Mouse (Mus musculus) cerebellum, adult 18-20 months (tissue): ENCODE results near the gene Urm1.

Source experiments
- DNase-seq, 2 experiments: peaks; one replicate each; pipeline ENCODE4 v3.0.0; 2021

Urm1 gene

GRCm38 (mm10) chr2:29831106-29831505, 11.2 kb downstream of the Urm1 start:
- DNase-seq: no peak

GRCm38 (mm10) chr2:29833796-29834195, 13.9 kb downstream of the Urm1 start:
- DNase-seq: no peak

DNA sequence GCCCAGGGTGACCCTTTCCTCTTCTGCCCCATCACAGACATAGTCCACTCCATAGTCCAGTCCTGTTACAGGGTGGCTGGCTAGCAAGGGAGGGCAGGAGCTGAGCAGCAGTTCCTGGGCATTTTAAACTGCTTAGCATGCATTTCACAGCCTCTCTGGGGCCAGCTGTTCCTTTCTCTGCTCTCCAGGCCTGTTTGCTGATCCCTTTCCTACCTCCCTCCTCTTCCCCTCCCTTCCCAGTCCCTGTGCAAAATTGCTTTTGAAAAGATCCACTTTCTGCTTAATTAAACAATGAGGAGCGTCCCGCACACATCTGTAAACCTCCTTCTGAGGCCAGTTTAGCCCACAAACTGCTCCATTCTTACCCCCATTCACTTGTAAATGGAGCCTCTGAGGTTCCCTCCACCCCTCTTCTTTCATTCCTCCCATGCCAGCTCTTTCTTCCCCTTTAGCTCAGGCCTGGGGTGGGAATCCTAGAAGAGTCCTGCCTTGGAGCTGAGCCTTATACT, 15.6 kb downstream of the Urm1 start:
- DNase-seq: no peak

GRCm38 (mm10) chr2:29839460-29839859, 19.6 kb downstream of the Urm1 start:
- no peak for DNase-seq

DNA sequence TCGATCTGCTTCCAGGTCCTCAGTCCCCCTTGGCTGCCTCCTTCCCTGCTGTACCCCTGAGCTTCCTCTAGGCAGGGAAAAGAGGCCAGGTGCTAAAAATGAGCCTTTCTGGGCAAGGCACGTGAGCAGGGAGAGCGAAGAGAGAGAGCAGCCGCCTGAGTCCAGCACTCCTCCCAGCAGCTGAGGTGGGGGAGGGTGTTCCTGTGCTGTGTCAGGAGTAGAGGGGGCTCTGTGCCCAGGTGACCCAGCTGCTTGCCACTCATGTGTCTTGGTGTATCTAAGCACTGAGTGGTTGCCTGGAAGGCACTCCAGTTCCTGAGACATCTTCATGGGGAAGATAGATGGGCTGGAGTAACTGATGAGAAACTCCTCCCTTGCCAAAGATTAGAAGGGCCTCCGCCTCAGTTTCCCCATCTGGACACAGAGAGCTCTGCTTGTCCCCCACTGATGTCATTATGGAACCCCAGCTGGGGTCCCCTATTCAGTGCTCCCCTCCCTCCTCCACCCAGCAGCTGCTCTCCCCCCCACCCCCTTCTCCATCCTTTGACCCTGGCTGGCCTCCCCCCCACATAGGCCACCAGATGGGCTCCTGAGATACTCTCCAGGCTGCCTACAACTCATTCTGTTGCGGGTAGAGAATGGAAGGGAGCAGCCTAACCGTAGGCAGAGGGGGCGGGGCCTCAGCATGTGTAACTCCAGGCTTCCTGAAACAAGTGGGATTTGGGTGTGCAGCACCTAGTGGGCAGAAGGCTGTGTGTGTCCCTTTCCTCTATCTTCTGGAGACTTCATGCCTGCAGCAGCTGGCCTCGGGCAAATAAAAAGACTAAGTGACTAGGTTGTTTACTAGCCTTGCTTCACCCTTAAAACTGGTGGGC, 23.6 kb downstream of the Urm1 start:
- no peak for DNase-seq

GRCm38 (mm10) chr2:29844115-29844514, 24.2 kb downstream of the Urm1 start:
- DNase-seq: no peak

GRCm38 (mm10) chr2:29844661-29845060, 24.8 kb downstream of the Urm1 start:
- no peak for DNase-seq

DNA sequence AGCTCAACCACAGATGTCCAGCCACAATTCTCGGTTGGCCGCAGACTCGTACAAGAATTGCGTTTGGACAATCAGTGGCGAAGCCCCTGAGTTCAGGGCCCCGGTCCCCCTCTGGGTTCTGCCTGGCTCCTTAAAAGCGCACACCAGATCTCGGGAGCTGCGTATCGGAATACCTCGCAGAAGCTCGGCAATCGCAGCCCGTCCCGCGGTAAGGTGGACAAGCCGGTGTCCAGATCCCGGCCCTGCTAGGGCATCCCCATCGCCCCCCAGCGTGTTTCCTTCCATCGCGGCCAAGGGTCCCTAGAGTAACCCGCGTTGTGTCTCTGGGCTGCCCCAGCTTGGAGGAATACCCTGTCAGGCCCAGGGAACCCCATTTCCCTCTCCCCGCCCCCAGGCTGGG, 25.8 kb downstream of the Urm1 start:
- DNase-seq: no peak

DNA sequence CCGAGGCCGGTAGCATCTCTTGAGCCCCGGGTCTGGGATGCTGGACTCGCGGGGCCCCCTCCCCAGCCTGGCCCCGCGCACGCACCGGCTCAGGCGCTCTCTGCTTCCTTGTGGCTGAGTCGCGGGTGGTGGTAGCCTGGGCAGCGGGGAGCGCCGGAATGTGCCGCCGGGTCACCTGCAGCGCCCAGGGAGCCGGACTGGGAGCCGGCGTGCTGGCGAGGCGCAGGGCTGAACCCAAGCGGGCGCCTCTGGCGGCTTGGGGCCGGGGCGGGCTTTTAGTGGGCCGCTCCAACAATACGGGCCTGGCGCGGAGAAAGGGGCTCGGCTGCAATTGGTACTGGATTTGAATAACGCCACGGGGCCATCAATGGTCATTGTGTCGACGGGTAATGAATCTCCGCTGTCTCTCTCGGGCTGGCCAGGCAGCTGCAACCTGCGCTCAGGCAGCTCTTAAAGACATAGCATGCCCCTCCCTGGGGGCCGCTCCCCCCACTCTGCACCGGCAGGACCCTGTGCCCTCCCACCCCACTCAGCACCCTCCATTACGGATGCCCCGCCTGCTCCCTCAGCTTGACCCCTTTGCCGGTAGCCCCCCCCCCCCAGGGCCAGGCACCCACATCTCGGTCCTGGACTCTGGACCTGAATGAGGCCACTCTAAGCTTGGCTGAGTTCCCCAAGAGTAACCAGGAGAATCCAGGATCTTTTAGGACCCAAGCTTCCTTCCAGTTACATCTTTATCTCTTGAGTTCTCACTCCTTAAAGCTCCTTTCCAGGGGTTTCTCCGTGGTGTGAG, 26.4 kb downstream of the Urm1 start:
- peak in 1 of 2 experiments; percentile 25 for DNase-seq

- no peak for DNase-seq
Observed at GRCm38 (mm10) chr2:29846911-29847310, 27.0 kb downstream of the Urm1 start.

DNA sequence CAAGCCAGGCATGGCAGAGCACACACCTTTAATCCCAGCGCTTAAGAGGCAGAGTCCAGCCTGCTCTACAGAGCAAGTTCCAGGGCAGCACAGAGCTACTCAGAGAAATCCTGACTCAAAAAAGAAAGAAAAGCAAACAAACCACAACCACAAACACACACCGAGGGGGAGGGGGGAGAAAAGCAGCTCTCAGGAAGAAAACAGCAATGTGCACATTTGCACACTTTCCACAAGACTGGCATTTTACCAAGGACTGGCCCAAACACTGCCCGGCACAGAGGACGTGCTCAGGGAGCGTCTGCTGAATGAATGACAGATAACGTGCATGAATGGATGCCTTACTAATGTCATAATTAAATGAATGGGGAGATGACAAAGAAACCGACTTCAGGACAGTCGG, 29.2 kb downstream of the Urm1 start:
- DNase-seq: no peak

GRCm38 (mm10) chr2:29849841-29850480, 30.1 kb downstream of the Urm1 start:
- DNase-seq: no peak

DNA sequence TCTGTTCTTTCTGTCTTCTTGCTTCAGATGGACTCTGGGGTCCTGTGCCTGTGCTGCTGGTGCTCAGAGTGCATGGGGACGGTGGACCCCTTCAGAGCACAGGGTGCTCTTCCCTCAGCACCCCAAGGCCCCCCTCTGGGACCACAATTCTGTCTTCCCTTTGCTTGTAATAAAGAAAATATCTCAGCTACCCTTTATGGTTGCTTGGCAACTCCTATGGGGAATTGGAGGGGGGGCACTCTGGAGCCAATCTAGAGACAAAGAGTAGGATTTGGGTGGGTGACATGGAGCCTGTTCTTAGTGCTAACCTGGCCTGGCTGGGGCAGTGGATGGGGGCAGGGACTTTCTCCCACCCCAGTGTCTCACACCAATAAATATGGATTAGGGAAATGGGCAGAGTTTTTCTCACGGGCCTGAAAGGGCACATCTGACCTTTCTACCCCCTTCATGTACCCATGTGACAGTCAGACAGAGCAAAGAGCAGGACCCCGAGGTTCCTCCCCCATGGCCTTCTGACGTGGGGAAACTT, 33.1 kb downstream of the Urm1 start:
- no peak for DNase-seq

DNA sequence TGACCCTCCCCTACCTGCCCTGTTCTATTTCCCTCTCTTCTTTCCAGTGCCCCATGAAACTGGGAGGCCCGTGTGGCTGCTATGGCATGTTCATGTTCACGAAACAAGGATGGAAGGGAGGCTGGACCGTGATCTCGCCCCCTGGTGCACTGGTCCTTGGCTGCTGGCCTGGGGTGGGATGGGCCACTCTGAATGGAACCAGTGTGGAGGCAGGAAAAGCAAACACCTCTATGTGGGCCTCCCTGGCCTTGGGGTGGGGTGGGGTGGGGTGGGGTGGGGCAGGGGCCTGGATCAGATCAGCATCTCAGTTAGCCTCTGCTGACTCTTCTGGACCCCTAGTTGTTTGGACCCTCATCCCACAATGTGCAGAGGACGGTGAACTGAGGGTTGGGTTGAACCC, 33.9 kb downstream of the Urm1 start:
- no peak for DNase-seq

DNA sequence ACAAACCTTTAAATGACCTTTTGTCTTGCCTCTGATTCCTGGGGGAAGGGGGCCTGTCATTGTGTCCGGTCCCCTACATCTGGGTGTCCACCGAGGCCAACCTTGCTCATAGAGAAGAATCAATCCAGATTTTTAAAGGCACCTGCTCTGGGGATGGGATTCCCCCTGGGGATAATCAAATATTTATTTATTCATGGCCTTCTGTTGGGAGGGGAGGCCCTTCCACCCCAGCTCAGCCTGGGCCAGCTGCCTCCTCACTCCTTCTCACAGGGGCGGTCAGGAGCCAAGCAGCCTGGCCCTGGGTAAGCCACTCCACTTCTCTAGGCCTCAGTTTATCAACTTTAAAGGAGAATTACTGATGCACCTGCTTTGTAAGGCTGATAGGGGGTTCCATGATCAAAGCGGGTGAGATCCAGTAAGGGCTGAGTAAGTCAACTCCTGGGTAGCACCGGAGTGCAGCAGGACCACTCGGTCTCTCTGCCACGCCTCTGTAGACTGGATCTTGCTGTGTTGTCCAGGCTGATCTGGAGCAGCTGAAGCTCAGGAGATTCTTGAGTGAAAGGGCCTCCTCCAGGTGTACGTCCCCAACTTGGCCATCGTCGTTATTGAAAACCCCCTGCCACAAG, 35.8 kb downstream of the Urm1 start:
- no peak for DNase-seq

GRCm38 (mm10) chr2:29856451-29857260, 36.8 kb downstream of the Urm1 start:
- DNase-seq: no peak

DNA sequence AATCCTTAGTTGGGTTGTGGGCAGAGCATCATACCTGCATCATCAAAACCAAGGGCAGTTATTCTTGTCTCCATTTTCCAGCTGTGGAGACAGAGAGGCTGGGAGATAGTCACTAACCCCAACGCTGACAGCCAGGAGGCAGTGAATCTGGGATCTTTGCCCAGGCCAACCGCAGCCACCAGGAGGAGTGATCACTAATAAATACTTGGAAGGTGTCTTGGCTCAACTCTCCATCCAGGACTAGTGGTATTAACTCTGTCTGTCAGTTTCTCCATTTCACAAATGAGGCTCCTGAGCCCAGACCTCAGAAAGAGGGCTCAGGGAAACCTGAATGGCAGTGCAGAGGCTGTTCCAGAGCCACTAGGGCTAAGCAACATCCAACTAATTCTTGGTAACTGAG, 37.5 kb downstream of the Urm1 start:
- no peak for DNase-seq

DNA sequence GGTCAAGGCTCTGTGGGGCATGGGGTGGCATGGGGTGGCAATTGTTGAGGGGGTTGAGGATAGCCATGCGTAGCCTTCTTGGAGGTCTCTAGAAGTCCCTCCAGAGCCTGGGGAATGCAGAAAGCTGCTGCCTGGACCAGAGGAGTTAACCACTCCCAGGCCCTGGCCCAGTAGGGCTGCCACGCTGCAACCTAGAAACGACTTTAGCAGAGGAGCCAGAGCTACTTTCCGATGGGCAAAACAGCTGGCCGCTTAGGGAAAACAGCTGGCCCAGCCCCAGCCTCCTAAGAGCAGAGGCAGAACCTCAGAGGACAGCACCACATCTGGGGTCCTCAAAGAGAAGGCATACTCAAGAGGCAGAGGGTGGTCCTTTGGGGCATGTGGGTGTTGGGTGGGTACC, 38.1 kb downstream of the Urm1 start:
- DNase-seq: no peak

DNA sequence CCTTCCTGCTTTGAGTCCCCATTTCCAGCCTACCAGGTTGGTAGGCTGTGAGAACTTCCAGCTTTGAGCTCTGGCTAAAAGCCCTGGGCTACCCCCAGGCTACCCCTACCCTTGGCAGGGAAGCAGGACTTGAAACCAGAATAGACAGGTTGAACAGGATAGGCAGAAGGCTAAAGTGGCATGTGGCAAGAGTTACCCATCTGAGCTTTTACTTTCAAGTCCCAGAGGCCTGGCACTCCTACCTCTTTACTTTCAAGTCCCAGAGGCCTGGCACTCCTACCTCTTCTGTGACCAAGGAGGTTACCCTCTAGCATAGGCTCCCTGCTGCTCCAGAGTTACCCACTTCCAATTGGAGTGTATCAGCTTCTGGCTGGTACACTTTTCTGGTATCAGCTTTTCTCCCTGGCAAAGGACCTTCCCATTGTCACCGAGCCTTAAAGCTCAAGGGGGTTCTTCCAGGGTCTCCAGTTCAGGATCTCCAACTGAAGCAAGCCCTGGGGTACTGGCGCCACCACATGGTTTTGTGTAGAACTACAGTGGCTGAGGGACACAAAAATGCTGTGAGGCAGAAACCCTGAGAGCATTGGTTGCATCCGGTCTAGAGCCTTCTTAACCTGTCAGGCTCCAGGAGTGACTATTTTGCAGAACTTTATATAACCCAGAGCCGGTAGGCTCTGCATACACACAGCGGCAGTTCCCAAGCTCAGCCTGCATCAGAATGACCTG, 39.0 kb downstream of the Urm1 start:
- DNase-seq: no peak

- no peak for DNase-seq
Observed at GRCm38 (mm10) chr2:29865125-29865524, 45.2 kb downstream of the Urm1 start.
